Mouse (Mus musculus) gastrocnemius, postnatal 14 days (tissue): ENCODE results near the gene Ssmem1. TPM values are rescaled to one million over a fixed set of nuclear protein-coding genes. Genes with fewer than 3 reads are reported as not detected.
A peak's percentile ranks its signal among the peaks of the same experiment; 100 is the strongest.

Source experiments
- DNase-seq: peaks from one replicate; pipeline ENCODE4 v3.0.0; 2021; ENCODE audit warnings: mixed read lengths
- intact Hi-C: fragments of 180-260 bp; cut with DNase I; formaldehyde crosslinking; loops from one replicate; pipeline ENCODE4 v1.15.1; 2025; ENCODE audit warnings: low total_unique reads
- long read RNA-seq, 2 experiments: library from polyadenylated mRNA; stranded (forward); transcript quantifications; one replicate each; pipeline ENCODE4 v2.0.0; 2021
- total RNA-seq, 2 experiments: library from RNA; stranded (reverse); gene quantifications; 2 replicates each; pipeline ENCODE4 v1.2.3; 2021

Gene Ssmem1
- under 1 TPM; 0.14 to 0.29 TPM for total RNA-seq
- long read RNA-seq, experiment 1: 0 reads
- long read RNA-seq, experiment 2: 0 reads

DNA sequence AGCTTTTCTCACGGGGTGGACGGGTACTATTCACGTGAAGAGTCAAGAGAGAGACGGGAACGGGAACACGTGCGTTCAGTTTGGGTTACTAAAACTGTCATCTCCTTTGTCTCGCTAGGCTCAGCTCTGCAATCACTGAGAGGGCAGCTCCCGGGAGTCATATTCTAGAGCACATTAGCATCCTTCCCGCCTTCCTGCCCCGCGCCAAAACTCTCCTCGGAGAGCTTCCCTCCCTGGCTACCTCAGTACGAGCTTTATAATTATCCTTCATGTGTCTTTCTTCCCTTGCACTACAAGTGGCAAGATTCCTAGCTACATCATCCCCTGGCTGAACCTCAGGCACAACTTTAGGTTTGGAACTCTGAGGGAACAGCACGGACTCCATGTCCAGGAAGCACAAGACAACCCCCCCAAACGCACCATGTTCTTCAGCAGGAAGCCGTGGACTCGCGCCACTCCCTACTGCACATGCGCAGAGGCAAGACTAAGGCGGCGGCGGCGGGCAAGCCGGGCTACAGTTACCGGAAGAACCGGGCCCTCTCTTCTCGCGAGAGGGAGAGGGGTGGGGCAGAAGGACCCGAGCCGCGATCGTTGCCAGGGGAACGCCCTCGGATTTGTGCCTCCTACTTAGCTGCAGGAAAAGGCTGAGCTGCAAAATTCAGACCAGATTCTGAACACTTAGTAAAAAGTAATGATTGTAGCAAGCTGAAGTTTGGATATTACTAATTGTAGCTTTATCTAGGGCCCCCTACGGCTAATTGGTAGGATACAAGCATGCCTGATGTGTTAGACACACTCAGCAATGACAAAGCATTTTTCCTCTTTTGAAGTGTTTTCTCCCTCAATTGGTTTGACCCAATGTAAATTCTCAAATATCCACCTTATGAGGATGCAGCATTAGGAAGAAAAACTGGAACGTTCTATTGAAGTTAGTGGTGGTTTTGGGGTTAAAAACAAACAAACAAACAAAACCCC is at the start of gene Ssmem1, which contains the start of gene Tmem209:
Ssmem1 (plus strand) TSS at position 585 of the 975 bp plus-strand sequence.
Tmem209 (minus strand) TSS at position 519 of the 975 bp plus-strand sequence.
- intact Hi-C loops: no loop called here
- peak; percentile 100 for DNase-seq

GRCm38 (mm10) chr6:30460750-30461446 is 48.8 kb upstream of the Ssmem1 start:
- DNase-seq: no peak
- intact Hi-C loops: loop anchor here (2.0 kb wide), 1 partner anchor 62 kb away; no protein-coding TSS in a partner anchor

DNA sequence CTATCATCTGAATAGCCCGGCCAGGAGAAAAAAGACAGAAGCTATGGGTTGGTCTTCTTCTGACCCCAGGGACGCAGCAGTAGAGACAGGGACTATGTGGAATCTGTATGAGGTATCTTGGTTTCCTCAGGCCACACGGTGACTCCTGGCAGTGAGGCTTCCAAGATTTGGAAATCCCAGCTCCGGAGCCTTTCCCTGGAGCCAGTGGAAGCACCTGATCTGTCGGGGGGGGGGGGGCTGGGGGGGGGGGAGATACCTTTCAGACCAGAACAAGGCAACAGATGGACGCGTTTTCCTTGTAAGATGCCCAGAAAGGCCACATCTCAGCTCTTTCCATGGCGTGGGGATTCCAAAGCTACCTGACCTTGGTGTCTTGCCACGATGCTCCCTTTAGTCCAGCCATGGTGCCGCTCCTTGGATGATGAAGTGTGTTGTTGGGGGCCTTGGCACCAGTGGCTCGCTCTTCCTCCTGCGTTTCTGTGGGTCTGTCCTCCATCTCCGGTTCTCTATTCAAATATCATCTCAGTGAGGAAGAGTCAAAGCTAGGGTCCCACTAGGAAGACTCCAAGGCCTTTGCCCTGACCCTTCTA is 47.8 kb upstream of the Ssmem1 start:
- no peak for DNase-seq
- intact Hi-C loops: loop anchor here (2.0 kb wide), 1 partner anchor 63 kb away; no protein-coding TSS in a partner anchor

- intact Hi-C loops: no loop called here
- DNase-seq: no peak
Observed at GRCm38 (mm10) chr6:30462822-30463221, 46.8 kb upstream of the Ssmem1 start.

DNA sequence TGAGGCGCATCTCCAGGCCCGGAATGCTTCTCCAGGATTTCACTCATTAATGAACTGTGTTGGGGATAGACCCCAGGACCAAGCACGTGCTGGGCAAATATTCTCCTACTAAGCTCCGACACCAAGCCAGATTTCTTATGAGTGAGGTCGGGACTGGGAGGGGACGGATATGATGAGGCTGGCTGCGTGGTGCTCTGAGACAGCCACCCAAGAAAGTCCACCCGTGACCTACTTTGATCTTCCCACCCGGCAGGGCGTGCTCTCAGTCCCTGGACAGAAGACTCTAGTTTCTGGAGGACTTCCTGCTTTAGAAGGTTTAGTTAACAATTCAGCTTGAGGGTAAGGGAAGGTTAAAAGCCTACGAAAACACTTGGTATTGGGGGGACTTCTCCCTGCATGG is 44.1 kb upstream of the Ssmem1 start:
- intact Hi-C loops: no loop called here

DNA sequence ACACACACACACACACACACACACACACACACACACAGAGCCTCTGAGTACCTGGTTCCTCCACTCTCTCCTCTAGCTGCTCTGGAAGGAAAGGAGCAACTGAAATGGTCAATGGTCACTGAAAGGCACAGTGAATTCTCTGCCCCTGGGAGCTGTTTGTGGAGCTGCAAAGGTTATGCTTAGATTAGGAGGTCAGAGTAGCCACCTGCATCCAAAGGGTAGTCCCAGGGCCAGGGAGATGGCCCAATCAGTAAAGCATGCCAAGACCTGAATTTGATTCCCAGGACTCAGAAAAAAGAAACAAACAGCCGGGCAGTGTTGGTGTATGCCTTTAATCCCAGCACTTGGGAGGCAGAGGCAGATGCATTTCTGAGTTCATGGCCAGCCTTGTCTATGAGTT is 41.6 kb upstream of the Ssmem1 start:
- no peak for DNase-seq
- intact Hi-C loops: no loop called here

More for the DNA sequence above, 44.1 kb upstream of the Ssmem1 start:
- no peak for DNase-seq

GRCm38 (mm10) chr6:30468684-30469083 is 41.0 kb upstream of the Ssmem1 start:
- DNase-seq: peak; percentile 50
- intact Hi-C loops: no loop called here

DNA sequence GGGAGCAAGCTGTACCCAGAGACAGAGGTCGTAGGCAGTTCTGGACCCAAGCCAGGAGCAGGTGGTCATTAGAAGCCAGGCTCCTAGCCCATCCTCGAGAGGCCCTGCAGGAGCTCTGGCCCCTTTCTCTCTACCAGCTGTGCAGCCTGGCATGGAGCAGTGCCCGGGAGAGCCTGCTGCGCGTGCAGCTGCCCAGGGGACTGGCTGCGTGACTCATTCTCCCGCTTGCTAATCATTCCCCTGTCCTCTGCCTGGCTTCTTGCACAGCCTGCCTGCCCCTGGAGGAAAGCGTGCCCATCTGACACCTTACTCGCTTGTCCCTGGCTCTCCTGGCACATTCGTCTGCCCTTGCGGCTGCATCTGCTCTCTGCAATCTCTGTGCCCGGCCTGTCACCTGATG is 40.3 kb upstream of the Ssmem1 start:
- DNase-seq: peak; percentile 72
- intact Hi-C loops: no loop called here

GRCm38 (mm10) chr6:30471706-30472105 is 37.9 kb upstream of the Ssmem1 start:
- intact Hi-C loops: no loop called here
- DNase-seq: no peak

GRCm38 (mm10) chr6:30476025-30476765 is 33.5 kb upstream of the Ssmem1 start:
- no peak for DNase-seq
- intact Hi-C loops: no loop called here

DNA sequence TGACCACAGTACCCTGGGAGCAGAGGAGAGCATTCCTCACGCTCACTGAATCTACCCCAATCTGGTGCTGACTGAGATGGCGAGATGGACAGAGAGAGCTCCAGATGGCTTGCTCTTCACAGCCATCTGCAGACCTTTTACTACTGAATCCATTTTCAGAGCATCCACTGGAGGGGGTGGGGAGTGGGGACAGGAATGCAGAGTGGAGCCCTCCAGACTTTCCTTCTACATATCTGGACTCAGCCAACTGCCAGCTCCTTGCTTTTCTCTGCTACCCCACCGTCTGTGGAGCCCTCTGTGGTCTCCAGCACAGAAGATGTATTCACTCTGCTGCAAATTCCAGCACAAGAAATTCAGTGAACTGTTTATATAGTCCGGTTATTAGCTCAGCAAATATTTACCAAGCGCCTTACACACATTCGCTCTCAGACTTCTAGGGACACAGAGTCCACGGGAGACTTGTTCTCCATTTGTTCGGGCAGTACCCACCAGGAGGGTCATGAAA is 32.4 kb upstream of the Ssmem1 start:
- intact Hi-C loops: no loop called here
- DNase-seq: no peak

- DNase-seq: no peak
- intact Hi-C loops: no loop called here
Observed at GRCm38 (mm10) chr6:30477784-30478183, 31.9 kb upstream of the Ssmem1 start.

- intact Hi-C loops: no loop called here
- DNase-seq: no peak
Observed at GRCm38 (mm10) chr6:30479418-30479817, 30.2 kb upstream of the Ssmem1 start.

DNA sequence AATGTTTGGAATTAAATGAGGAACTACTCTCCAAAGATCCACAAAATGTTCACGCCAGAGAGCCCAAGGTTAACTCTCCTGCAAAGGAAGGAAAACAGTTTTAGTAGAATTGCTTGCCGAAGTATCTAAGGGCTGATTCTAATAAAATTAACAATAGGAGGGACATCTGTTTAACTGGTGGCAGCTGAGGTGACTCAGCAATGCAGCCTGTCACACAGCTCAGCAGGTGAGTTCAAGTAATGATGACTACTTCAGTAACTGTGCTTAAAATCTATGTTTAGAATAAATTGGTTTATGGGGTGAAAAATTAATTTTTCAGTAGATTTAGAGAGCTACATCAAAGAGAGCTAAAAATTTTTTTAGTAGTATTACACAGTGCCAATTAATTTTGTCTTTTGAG is 26.7 kb upstream of the Ssmem1 start:
- DNase-seq: no peak
- intact Hi-C loops: no loop called here

GRCm38 (mm10) chr6:30486504-30486903 is 23.1 kb upstream of the Ssmem1 start:
- DNase-seq: no peak
- intact Hi-C loops: no loop called here

DNA sequence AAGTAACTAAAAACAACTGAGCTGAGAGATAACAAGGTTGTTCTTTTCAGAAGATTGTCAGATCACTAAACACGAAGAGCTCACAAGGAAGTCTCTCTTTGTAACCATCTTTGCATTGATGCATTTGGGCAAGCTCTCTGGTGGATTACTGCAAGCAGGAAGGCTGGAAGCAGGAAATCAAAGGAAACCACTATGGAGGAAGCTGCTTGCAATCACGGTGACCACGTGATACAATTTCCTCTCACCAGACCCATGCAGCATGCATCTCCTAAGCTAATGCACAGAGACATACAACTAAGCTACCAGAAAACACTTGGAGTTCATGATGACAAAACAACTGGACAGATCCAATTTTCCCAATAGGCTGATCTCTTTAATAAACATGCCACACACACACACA is 10.6 kb upstream of the Ssmem1 start:
- no peak for DNase-seq
- intact Hi-C loops: no loop called here

DNA sequence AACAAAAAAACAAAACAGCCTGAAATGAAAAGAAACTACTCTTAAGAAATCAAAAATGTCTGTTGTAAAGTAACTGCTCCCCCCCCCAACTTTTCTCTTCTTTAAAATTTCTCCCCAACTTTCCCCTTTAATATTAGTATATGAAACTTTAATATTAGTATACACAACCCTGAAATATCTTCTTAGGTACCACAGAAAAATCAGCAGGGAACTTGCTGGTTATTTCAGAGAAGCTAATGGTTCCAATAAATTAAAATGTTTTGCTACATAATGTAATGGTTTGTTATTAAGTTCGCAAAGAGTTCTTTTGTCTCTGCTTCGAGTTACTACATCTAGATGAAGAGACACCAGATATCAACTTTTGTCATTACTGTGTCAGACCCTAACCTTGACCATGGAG is 825 bp upstream of the Ssmem1 start:
- DNase-seq: no peak
- intact Hi-C loops: no loop called here

DNA sequence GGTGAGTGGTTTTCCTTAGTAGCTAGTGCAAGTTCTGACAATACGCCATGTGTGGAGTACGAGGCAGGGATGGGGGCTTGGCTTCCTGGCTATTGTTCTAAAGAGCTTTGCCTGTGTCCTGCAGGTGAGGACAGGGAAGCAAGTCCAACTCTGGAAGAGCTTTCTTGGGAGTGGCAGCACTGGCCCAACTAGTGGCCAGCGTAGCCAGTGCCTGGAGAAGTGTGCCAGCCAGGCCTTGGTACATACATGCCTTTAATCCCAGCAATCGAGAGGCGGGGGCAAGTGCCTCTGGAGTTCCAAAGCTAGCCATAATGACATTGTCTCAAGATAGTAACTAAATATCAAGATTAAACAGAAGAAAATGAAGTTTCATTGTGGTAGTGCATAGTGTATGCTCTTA is 642 bp downstream of the Ssmem1 start:
- intact Hi-C loops: no loop called here

GRCm38 (mm10) chr6:30514242-30514641 is 4.6 kb downstream of the Ssmem1 start:
- intact Hi-C loops: no loop called here
- DNase-seq: no peak

More for the DNA sequence above, 642 bp downstream of the Ssmem1 start:
- no peak for DNase-seq
